Mouse (Mus musculus): ENCODE results near the gene Tomt.

The Tomt gene

GRCm38 (mm10) chr7:101901969-101902368, 4.2 kb downstream of the Tomt start:
- DNase-seq (ENCODE audit: low read depth, low spot score): no peak

- DNase-seq (ENCODE audit: low read depth, low spot score): no peak
Observed at GRCm38 (mm10) chr7:101900331-101901097, 5.6 kb downstream of the Tomt start.

- peak; percentile 99 for DNase-seq (ENCODE audit: low read depth, low spot score)
Observed at GRCm38 (mm10) chr7:101896104-101897066, 9.8 kb downstream of the Tomt start.

DNA sequence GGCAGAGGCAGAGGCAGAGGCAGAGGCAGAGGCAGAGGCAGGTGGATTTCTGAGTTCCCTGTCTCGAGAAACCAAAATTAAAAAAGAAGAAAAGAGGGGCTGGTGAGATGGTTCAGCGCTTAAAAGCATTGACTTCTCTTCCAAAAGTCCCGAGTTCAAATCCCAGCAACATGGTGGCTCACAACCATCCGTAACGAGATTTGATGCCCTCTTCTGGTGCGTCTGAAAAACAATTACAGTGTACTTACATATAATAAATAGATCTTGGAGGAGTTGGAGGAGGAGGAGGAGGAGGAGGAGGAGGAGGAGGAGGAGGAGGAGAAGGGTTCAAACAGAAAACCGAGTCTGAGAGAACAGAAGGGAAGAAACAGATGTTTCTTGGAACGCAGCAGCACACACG, 10.5 kb downstream of the Tomt start:
- no peak for DNase-seq (ENCODE audit: low read depth, low spot score)

GRCm38 (mm10) chr7:101888460-101888859, 17.7 kb downstream of the Tomt start:
- DNase-seq (ENCODE audit: low read depth, low spot score): no peak

GRCm38 (mm10) chr7:101886274-101886673, 19.9 kb downstream of the Tomt start:
- no peak for DNase-seq (ENCODE audit: low read depth, low spot score)

- peak; percentile 30 for DNase-seq (ENCODE audit: low read depth, low spot score)
Observed at GRCm38 (mm10) chr7:101884160-101884559, 22.0 kb downstream of the Tomt start.

DNA sequence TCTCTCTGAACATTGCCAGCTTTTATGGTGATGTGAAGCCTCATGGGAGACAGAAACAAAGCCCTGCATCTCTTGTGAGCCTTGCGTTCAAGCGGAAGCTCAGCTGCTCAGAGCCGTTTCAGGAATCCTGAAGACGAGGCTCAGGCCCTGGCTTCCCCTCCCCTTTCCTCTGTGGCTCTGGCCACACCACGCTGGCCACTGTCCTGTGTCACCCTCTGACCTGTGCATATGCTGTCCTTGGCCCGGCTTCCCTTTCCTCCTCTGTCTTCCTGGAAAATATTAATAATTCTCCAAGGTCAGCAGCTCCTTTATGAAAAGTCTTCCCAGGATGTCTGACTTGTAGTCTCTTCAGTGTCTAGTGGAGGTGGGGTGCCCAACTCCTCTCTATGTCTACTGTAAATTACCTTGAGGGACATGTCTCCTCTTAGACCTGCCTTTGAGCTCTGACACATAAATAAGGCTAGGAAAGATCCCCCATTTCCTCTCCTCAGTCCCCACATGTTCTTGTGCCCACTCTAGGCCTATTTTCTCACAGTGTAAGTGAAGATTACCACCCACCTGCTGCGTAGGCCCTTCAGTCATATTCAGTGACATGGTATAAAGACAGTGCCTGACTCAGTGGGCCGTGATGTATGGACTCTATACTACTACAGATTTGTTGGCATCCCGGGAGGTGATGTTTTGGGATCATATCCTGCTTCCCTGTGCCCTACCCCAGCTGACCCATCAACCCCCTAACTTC, 23.6 kb downstream of the Tomt start:
- no peak for DNase-seq (ENCODE audit: low read depth, low spot score)

DNA sequence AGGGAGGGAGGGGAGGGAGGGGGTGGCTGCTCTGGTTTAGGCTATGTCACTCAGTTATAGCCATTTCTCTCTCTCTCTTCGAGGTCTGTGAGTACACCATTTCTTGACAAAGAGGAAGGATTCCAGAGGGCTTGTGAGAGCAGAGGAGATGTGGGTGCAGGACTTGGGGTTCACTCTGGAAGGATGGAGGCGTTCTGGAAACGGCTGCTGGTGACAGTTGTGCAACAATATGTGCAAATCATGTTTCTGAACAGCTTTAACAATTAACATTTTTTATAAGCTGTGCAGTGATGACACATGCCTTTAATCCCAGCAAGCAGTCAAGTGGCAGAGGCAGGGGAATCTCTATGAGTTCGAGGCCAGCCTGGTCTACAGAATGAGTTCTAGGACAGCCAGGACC, 25.3 kb downstream of the Tomt start:
- DNase-seq (ENCODE audit: low read depth, low spot score): no peak

DNA sequence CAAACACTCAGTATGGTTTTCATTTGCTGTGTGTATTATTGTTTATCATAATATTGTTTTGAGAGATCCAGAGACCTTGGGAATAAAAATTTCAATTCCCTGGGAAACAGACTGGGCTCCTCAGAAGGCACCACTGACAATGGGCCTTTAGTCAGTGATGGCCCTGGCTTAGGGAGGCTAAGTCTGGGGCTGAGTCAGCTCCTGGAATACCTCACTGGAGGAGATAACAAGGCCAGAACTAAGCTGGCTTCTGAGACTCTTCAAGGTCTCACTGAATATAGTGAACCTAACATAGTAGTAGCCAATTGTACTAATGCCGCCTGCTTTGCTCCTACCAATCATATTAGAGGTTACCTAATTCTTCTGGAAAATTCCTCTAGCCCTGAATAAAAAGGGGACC, 30.2 kb downstream of the Tomt start:
- DNase-seq (ENCODE audit: low read depth, low spot score): no peak

- DNase-seq (ENCODE audit: low read depth, low spot score): no peak
Observed at GRCm38 (mm10) chr7:101871296-101871695, 34.9 kb downstream of the Tomt start.

DNA sequence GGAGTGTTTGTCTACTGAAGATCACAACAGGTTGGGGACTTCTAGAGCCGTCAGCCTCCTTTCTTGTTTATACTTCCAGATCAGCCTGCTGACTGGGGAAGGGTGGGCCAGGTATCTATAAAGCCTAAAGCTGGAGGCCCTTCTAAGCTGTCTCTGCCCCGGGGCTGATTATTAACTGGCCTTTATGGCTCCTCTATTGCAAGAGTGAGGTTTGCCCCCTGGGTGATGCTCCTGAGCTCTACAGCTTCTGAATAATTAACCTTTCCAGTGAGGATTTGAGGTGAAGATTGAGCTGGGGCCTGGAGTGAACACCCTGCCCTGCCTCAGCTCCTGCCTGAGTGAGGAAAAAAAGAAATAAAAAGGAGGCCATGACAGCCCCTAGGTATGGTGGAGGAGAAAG, 35.5 kb downstream of the Tomt start, which contains the start of gene Folr1:
Gene Folr1, minus strand, starts transcription at position 160 of the 400 bp plus-strand sequence.
- DNase-seq (ENCODE audit: low read depth, low spot score): no peak

DNA sequence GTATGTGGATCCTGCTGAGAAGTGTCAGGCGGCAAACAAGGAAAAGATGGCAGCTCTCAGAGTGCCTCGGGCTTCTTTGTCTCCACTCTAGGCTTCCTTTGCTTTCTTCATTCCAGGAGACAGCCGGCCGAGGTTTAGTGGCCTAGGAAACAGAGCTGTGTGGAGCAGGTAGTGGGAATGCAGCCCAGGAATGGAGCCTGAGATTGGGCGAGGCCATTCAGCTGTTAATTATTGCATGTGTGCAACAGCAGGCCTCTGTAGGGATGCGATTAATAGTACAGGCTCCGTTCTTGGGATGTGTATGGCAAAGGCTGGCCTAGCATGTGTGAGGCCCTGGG, 37.0 kb downstream of the Tomt start:
- no peak for DNase-seq (ENCODE audit: low read depth, low spot score)

- DNase-seq (ENCODE audit: low read depth, low spot score): no peak
Observed at GRCm38 (mm10) chr7:101868241-101869162, 37.7 kb downstream of the Tomt start.

GRCm38 (mm10) chr7:101867482-101867881, 38.7 kb downstream of the Tomt start:
- no peak for DNase-seq (ENCODE audit: low read depth, low spot score)

- no peak for DNase-seq (ENCODE audit: low read depth, low spot score)
Observed at GRCm38 (mm10) chr7:101866491-101867265, 39.5 kb downstream of the Tomt start.

GRCm38 (mm10) chr7:101863415-101863814, 42.7 kb downstream of the Tomt start, which contains the start of gene Anapc15:
Gene Anapc15 (plus strand): TSS chr7:101863715.
- DNase-seq (ENCODE audit: low read depth, low spot score): no peak

DNA sequence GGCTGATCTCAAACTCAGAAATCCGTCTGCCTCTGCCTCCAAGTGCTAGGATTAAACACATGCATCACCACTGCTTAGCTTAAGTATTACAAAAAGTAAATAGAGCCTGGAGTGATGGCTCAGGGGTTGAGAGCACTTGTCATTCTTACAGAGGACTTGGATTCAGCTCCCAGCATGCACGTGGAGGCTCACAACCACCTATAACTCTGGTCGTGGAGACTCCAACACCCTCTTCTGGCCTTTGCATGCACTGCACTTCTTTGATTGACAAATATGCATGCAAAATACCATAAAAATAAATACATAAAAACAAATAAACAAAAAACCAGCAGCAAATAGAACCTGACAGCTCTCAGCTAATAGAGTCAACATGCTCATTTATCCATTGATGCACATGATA, 43.9 kb downstream of the Tomt start:
- DNase-seq (ENCODE audit: low read depth, low spot score): peak; percentile 20

DNA sequence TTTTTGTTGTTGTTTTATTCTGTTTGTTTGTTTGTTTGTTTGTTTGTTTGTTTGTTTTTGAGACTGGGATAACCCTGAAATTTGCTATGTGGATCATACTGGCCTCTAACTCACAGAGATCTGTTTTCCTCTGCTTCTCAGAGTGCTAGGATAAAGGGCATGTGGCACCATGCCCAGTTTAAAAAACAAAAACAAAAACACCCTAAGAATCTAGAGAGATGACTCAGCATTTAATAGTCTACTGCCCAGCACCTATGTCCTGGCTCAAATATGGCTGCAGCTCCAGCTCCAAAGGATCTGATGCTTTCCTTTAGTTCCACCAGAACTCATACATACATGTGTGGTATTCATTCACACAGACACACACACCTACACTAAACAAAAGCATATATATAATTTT, 45.2 kb downstream of the Tomt start:
- no peak for DNase-seq (ENCODE audit: low read depth, low spot score)

- DNase-seq (ENCODE audit: low read depth, low spot score): no peak
Observed at GRCm38 (mm10) chr7:101858362-101858761, 47.8 kb downstream of the Tomt start.

All from A20 (cell line).